Mouse (Mus musculus) left cerebral cortex, postnatal 4 days (tissue): Measurements from ENCODE around the gene Nfatc4. TPM values are rescaled to one million over a fixed set of nuclear protein-coding genes. Genes with fewer than 3 reads are reported as not detected.

Source experiments
- DNase-seq: peaks from one replicate; pipeline ENCODE4 v3.0.0-alpha.2; 2022
- intact Hi-C: fragments of 180-260 bp; cut with DNase I; formaldehyde crosslinking; loops from one replicate; pipeline ENCODE4 v1.15.1; 2025
- total RNA-seq, 2 experiments: library from RNA; stranded (reverse); gene quantifications; 2 replicates each; pipeline ENCODE4 v1.2.3; 2021

The Nfatc4 gene
- total RNA-seq, result 1 to 10 TPM; 8.2 TPM

GRCm38 (mm10) chr14:55822991-55823762 is at the start of gene Nfatc4:
TSS of gene Nfatc4 (plus strand) at chr14:55823144.
- intact Hi-C loops, result loop anchor here (5.0 kb wide), 1 partner anchor 39 kb away; no protein-coding TSS in a partner anchor
- DNase-seq, result peak; percentile 87

- intact Hi-C loops, result no loop called here
- DNase-seq, result no peak
Observed at GRCm38 (mm10) chr14:55776711-55777110, 46.2 kb upstream of the Nfatc4 start.

- intact Hi-C loops, result no loop called here
Observed at GRCm38 (mm10) chr14:55777176-55777575, 45.8 kb upstream of the Nfatc4 start.

GRCm38 (mm10) chr14:55777806-55778205 is 45.1 kb upstream of the Nfatc4 start:
- DNase-seq, result no peak
- intact Hi-C loops, result no loop called here

More at GRCm38 (mm10) chr14:55777176-55777575, 45.8 kb upstream of the Nfatc4 start:
- no peak for DNase-seq

- no peak for DNase-seq
- intact Hi-C loops, result no loop called here
Observed at GRCm38 (mm10) chr14:55778686-55779085, 44.3 kb upstream of the Nfatc4 start.

GRCm38 (mm10) chr14:55779656-55780055 is 43.3 kb upstream of the Nfatc4 start:
- no peak for DNase-seq
- intact Hi-C loops, result no loop called here

GRCm38 (mm10) chr14:55780736-55781135 is 42.2 kb upstream of the Nfatc4 start:
- intact Hi-C loops, result no loop called here
- no peak for DNase-seq

DNA sequence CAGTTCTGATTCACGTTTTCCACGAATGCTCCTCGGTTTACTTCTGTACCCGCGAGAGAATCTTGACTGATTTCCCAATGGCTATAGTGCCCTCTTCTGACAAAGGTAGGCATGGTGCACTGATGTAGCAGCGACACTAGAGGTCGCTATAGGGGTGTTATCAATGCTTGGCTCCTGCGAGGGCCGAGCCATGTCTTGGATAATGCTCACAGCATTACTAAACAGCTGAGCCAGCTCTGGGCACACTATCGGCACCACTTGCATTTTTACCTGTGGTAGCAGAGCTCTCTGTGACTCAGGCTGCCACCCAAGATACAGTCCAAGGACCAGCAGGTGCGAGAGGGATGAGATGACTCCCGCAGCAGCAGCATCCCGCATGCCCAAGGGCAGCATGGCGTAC is 41.6 kb upstream of the Nfatc4 start:
- DNase-seq, result peak; percentile 53
- intact Hi-C loops, result no loop called here

- intact Hi-C loops, result no loop called here
- no peak for DNase-seq
Observed at GRCm38 (mm10) chr14:55782361-55782960, 40.5 kb upstream of the Nfatc4 start.

DNA sequence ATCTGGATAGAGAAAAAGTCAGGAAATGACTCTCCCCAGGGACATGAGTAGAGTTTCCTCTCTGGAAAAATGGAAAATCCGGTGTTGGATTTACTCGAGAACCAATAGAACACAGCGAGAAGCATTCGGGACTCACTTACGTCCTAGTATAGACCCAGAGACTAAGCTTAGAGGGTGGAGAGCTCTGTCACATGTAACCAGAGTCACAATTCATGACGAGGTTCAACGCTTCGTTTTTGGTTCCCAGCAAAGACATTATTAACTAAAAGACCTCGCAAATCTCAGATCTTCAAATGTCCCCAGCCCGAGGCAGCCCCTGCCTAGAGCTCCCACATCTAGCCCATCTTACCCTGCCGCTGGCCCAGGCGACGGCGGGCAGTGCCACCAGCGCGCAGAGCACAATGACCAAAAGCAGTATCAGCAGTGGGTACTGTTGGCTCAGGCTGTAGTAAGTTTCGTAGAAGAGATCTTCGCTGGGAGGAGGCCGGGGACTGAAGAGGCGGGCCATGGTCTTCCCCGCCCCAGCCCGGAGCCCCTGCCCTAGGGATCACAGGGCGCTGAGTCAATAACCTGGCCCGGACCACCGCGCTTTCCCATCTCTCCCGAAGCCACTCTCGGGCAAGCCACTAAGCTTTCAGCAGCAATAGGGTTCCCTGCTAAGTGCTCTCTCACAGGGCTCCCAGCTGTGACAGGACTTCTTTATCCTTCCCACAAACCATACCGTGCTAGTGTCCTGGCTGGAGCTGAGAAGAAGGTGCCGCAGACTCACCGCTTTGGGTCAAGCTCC is 39.6 kb upstream of the Nfatc4 start:
- intact Hi-C loops, result no loop called here
- no peak for DNase-seq

GRCm38 (mm10) chr14:55783958-55784235 is 39.0 kb upstream of the Nfatc4 start, which contains the start of gene Adcy4:
TSS of gene Adcy4 (minus strand) at chr14:55784095.
- intact Hi-C loops, result no loop called here
- no peak for DNase-seq

DNA sequence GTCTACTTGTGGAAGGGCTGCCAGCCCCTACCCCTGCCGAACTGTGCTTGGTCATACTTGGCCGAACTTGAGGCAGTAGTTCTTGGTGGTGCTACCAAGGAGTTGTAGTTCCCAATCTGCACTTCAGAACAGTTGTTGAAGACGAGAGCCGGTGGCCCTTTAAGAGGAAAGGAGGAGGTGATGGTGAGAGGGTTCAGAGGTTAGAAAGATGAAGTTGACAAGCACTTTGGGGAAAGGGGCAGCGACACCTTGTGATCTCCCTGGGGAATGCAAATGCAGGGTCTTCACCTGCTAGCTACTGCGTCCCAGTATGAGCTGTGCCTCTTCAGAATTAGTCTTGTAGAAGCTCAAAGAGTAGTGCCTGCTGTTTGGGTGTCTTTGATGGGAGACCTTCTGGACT is 37.7 kb upstream of the Nfatc4 start:
- intact Hi-C loops, result no loop called here
- DNase-seq, result no peak

DNA sequence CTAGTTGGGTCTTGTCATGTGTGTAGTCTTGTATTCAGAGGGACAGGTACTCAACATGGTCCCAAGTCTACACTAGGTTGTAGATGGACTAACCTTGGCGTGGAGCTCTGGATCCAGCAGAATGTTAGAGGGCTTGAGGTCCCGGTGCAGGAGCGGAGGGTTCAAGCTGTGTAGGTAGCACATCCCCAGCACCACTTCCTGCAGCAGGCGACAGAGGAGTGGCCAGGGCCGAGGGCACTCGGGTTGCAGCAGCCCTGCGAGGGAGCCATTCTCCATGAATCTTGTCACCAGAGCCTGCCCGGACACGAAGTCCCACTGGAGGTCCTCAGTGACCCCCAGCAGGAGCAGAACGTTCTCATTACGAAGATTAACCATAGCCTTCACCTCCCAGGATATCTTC is 35.2 kb upstream of the Nfatc4 start:
- intact Hi-C loops, result no loop called here
- no peak for DNase-seq

DNA sequence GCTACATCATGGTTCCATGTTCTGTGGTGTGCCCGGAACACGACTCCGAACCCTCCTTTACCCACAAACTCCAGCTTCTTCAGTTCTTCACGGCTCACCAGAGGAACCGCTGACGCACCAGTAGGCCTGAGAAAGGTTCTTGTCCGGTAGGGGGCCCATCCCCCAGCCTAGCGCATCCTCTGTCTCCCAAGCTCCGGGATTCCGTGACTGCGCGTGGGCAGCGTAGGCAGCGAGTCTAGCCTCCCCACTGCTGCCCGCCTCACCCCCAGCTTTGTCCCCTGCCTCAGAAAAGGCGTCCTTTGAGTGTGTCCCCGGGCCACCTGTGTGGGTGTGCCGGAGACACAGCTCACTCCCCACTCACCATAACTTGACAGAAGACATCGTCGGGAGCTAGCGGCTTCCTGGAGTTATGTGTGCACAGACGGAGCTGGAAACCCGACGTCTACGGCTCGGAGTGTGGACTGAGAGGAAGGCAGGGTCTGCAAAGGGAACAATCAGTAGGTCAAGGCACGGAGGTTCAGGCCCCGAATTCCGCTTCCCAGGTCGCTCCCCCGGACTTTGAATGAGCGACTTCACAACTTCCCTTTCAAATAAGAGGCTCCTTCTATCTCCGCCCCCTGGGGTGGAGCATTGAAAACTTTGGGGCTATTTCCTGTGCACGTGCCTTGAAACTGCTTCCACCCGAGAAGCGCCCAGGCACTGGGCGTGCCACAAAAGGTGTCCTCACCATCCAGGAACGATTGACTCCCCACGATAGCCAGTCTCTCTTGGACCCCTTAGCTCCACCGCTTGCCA is 34.5 kb upstream of the Nfatc4 start, which contains the start of gene Ripk3:
Ripk3 (minus strand) TSS at position 610 of the 795 bp plus-strand sequence.
- intact Hi-C loops, result no loop called here
- DNase-seq, result no peak

GRCm38 (mm10) chr14:55793461-55793860 is 29.5 kb upstream of the Nfatc4 start:
- no peak for DNase-seq
- intact Hi-C loops, result no loop called here

GRCm38 (mm10) chr14:55793946-55794345 is 29.0 kb upstream of the Nfatc4 start:
- intact Hi-C loops, result no loop called here
- no peak for DNase-seq

GRCm38 (mm10) chr14:55795380-55796163 is 27.4 kb upstream of the Nfatc4 start:
- intact Hi-C loops, result no loop called here
- no peak for DNase-seq

DNA sequence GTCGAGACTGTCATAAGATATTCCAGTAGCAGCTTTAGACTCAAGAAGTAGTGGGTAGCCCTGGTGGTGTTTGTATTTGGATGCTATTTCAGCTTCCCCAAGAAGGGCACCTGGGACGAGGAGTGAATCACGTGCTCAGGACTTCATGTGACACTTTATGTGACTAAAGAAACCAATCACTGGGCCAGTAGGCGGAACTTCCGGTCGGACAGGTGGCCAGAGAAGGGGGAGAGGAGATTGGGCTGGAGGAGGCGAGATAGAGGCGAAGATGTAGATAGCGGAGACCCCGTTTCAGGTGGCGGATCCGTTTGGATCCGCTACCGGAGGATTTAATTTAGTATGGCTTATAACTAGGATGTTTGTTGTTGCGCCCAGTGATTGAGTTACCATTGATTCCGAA is 8.1 kb upstream of the Nfatc4 start:
- peak; percentile 88 for DNase-seq
- intact Hi-C loops, result no loop called here

DNA sequence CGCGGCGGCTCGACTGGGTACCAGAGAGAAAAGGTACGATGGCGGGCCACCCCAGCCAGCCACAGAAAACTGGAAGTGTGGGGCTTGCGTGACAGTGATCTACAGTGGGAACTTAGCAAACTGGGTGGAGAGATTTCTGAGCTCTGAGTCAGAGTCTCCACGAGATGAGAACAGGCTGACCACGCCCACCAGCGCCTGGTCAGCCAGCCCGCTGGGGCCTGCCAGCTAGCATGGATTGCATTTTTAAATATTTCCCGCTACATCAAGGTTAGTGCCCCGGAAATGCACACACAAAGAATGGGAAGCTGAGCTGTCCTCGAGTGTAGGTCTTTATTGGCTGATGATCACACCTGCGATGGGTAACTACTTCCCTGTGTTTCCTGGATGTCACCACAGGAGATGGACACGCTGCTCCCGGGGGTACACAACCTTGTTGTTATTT is 7.6 kb upstream of the Nfatc4 start:
- intact Hi-C loops, result no loop called here
- DNase-seq, result peak; percentile 46
